Mouse (Mus musculus) hindlimb bud, embryonic 11.5 days (tissue): ENCODE measurements around the gene Svip.

Source experiments
- DNase-seq: peaks from one replicate; pipeline ENCODE4 v3.0.0-alpha.2; 2012; ENCODE audit warnings: low read depth, low spot score; ENCODE audit errors: extremely low spot score

Svip gene

GRCm38 (mm10) chr7:52005511-52006295 is at the start of gene Svip:
TSS of gene Svip (minus strand) at chr7:52006018.
- peak; percentile 39 for DNase-seq

DNA sequence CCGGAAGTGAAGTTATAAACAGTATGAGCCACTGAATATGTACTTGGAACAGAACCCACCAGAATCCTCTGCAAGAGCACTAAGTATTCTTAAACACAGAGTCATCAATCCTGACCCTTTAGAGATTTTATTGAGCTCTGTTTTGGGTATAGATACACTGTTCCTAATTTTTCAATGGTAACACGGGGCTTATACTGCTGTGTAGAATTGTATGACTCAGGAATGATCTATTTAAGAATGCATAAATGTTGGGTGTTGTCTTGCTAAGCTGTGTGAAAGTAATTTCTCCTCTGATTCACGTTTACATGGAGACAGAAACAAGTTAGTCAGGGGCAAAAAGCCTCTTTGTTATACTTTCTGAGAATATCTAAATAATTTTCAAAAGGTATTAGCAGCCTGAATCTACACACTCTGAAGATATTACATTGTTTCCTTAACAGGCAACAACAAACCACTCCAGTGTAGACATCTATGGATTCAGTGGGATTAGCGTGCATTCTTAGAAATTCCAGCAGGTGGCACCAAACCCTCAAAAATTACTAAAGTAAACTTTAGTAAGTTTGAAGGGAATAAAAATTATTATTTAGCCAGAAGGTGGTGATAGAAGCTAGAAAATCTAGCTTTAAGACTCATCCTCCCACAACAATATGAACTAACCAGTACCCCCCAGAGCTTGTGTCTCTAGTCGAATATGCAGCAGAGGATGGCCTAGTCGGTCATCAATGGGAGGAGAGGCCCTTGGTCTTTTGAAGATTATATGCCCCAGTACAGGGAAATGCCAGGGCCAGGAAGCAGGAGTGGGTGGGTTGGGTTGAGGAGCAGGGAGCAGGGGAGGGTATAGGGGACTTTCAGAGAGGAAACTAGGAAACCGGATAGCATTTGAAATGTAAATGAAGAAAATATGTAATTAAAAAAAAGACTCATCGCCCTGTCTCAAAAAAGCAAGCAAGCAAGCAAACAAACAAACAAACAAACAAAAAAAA is 32.1 kb upstream of the Svip start:
- peak; percentile 37 for DNase-seq

- no peak for DNase-seq
Measured at GRCm38 (mm10) chr7:52024050-52024626, 18.3 kb upstream of the Svip start.

DNA sequence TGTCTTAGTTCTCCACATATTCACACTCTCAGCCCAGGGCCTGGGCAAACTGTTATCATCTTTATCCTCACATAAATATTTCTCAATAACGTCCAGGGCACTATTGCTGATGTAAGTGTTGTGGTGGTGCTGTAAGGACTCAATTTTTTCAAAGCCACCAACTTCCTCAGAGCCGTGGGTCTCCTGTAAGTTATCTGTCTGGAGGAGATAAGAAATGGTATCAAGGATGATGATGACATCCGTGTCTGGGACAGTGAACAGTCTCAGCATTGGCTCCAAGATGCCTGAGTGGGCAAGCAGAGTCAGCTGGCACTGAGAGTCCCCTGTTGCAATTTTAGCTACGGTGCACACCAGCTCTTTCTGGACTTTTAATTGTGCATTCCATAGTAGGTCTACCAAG is 16.2 kb upstream of the Svip start:
- DNase-seq, result no peak

GRCm38 (mm10) chr7:52015628-52016027 is 9.8 kb upstream of the Svip start, which contains the start of gene 1700015G11Rik:
TSS of gene 1700015G11Rik (minus strand) at chr7:52015728.
- DNase-seq, result no peak

DNA sequence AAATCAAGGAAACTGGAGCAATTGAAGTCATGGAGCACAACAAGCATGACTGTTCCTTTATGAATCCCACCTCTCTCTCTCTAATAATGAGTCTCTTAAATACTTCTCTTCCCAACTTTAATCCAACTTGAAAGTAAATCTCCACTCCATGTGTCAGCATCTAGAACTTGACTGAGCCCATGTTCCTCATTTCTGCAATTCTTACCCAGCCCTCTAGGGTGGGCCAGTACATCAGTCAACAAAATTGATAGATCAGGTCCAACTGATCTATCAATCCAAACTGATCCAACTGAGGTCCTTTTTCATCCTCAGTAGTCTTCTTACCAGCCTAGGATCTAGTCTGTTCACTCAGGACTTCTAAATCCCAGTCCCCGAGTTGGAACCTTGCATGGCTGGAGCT is 9.4 kb upstream of the Svip start:
- DNase-seq, result no peak

DNA sequence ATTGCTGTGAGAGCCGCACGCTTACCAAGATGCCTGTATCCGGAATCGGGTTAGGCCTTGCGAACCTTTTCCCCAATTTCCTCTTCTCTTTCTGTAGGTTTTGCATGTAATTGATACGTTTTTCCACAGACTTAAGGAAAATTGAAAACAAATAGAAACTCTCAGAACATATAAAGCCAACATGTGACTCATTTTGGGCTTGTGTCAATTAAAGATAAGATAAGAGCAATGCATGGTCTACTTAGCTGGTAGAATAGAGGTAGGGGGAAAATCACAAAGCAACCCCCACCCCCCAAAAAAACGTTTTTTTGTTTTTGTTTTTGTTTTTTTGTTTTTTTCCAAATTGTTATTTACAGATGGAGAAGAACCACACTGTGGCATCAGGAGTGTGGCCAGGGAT is 7.6 kb upstream of the Svip start:
- no peak for DNase-seq

DNA sequence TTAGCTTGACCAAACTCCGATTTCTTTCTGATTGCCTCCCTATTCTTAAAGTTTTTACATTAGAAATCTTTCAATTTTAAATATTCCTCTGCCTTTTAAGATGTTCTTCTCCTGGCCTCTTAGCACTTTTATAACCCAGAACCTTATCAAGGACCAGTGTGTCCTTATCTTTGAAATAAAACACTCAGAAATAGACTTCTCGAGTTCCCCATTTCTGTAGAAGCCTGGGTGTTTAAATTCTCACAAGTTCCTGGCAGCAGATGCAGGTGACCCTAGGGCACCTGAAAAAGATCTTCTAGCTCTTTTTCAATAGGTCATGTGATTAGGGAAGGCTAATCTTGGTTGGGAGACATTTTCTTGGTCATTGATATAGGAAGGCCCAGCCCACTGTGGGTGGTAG is 1.3 kb upstream of the Svip start:
- no peak for DNase-seq

DNA sequence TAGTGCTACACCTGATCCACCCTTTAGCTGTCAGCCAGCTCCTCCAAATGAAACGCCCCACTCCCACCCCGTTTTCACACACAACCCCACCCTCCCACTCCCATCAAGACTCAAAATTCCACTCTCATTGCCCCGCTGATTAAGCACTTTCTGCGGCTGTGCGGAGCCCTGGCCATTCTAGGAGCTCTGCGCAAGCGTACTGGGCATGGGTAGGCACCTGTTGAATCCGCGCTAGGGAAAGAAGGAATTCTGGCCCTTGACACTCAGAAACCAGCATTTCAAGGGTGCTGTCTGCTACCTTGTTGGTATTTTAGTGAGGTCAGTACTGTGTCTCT is 445 bp upstream of the Svip start:
- peak; percentile 33 for DNase-seq

DNA sequence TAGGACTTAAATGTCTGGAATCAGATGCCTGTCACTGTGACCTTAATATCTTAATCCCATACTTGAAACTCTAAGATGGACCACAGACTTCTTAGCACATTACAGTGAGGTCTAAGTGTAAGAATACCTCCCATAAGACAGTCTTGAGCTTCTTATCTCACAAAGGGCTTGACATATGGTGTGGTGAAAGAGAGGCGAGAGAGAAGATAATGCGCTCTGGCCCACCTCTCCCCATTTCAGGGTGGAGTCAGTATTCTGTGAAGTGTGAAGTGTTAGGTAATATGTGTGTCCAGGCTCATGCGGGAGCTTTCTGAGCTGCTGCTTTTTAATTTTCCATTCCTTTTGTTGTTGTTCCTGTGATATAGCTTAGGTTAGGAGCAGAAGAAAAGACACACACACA is 14.8 kb downstream of the Svip start:
- DNase-seq, result no peak

DNA sequence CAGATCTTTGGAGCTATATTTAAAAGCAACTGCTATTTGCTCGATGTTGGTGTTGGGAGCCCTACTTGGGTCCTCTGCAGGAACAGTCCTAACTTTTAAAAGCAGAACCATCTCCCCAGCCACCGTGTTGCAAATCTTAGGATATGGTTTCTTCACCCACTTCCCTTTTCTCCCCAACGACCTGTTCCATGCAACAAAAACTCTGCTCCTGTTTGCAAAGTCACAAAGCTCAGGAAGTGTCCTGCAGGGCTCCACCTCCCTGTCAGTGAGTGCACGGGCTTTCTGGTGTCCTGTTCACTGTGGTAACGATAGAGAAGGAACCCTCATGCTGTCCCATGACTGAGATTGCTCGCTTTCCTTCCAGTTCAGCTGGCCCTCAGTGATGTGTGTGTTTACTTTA is 18.9 kb downstream of the Svip start:
- no peak for DNase-seq

DNA sequence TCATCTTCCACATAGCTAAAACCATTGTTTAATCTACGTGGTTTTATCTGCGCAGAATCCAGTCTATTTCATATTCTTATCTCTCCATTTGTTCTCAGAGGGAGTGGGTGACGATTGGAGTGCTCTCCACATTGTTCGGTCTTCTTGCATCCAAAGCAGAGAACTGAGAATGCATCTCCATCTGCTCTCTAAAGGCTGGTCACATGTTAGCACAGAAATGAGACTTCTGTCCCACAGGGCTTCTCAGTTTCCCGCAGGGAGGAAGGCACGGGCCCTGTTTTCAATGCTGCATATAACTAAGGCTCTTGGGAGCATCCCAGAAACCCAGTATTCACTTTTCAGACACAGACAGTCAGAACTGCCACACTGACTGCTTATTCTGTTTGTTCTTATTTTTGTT is 20.1 kb downstream of the Svip start:
- no peak for DNase-seq

DNA sequence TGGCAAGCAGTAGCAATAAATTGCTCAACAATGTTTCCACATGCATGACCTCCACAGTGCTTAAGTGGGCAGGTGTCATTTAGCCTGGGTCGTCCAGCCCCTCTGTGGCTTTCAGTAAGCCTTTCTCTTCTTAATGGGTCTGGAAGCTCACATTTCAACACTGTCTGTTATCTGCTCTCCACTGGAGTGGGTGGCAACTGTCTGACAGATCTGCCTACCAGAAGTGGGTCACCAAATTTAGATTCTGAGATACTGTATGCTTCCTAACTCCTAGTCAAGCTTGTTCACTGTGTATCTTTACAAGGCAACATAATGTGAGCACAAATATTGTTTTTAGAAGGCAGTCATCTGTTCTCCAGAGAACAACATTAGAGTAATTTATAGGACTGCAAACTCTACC is 23.5 kb downstream of the Svip start:
- DNase-seq, result no peak

GRCm38 (mm10) chr7:51979271-51979670 is 26.5 kb downstream of the Svip start:
- DNase-seq, result no peak

DNA sequence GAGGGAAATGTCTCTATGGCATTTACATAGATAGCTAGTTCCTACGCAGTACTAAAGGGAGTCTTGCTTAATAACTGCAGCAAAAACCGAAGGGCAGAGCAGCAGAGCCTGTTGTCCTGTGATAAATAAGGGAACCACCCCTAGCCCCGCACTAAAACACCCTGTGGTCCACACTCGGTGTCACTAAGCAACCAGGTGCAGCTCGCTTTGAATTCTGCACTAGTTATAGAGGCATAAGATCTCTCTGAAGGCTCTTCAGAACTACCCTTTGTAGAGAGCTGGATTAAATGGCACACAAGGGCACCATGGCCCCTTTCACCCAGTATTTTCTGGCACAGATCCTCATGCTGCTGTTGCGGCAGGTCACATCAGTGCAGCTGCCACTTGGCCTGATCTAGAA is 30.6 kb downstream of the Svip start:
- no peak for DNase-seq

DNA sequence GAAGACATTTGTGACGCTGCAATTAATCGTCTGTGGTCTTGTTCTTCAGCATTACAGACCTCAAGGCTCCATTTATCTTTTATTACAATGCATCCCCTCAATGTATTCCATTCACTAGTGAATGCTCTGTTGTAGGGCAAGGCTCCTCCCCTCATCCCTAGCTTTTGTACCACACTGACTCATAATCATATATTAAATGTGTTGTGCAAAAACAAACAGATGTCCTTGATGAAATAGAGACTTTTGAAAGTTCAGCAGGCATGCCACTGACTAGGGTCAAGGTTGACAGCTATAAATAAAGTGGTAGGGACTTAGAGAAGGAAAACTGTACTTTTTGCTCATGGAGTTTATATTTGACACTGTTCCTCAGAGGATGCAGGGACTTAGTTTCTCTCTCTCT is 32.3 kb downstream of the Svip start:
- no peak for DNase-seq

- DNase-seq, result no peak
Measured at GRCm38 (mm10) chr7:51973091-51973490, 32.7 kb downstream of the Svip start.

GRCm38 (mm10) chr7:51972252-51972855 is 33.5 kb downstream of the Svip start:
- DNase-seq, result peak; percentile 44

DNA sequence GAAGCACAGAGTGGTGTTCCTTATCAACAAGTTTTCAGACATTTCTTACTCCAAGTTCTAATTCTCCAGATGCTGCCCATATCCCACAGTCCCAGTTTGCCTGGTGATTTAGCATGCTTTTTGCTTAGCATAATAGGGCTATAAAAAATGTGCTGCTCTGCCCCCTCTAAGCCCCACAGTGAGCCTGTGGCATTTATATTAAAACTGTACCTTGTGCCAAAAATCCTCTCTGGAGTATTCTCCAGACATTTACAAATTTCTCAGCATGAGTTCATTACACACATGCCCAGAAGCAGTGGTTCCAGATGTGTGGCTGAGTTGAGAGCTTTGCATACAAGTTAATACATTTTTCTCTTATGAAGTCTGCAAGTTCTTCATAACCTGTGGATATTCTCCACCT is 36.4 kb downstream of the Svip start:
- no peak for DNase-seq

DNA sequence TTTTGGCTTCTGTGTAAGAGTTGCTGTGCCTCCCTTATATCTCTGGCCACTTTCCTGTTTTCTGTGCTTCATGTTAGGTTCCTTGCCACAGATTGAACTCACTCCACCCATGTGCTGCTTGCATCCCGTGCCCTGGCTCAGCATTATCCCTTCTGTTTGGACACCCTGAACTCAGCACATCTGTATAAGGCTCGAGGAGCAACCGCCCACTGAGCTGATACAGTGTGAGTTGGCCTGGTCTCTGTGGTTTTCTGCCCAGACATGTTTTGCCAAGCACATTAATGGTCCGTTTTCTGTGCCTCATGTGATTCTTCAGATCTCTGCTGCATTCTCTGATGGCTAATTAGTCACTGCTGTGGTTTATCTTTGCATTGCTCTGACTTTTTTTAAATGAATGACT is 38.2 kb downstream of the Svip start:
- DNase-seq, result no peak

- no peak for DNase-seq
Measured at GRCm38 (mm10) chr7:51964681-51965080, 41.1 kb downstream of the Svip start.
